Mouse (Mus musculus) monocyte, adult 5-6 weeks (primary cell): ENCODE measurements around the gene Mrps21. TPM values are rescaled to one million over a fixed set of nuclear protein-coding genes. Genes with fewer than 3 reads are reported as not detected.

Experiments
- total RNA-seq: library from RNA; stranded (forward); fragments of 200-1000, 200-491, 200-594 nt; gene quantifications from 3 replicates; pipeline ENCODE4 v1.2.3, GENCODE M21; 2017

The Mrps21 gene
- total RNA-seq, 1 experiment from 2014 or later = 321 TPM

Other genes starting within 250 kb of the Mrps21 start
- 127 to 153 TPM (median 131 TPM) in 3 replicates for gene Ensa, start 246.5 kb downstream of the Mrps21 start, total RNA-seq
- gene Mcl1, start 212.7 kb downstream of the Mrps21 start, total RNA-seq = 678 to 973 TPM (median 884 TPM) in 3 replicates
- 0.38 to 7.2 TPM (median 0.53 TPM) in 3 replicates for gene Adamtsl4, start 183.6 kb downstream of the Mrps21 start, total RNA-seq
- gene Ecm1, start 131.9 kb downstream of the Mrps21 start, total RNA-seq = 1.6 to 7.1 TPM in 2 of 3 replicates, not detected in the other
- 15.4 to 29.0 TPM (median 21.4 TPM) in 3 replicates for gene Tars2, start 111.3 kb downstream of the Mrps21 start, total RNA-seq
- 47.5 to 52.2 TPM (median 48.5 TPM) in 3 replicates for gene Rprd2, start 52.7 kb downstream of the Mrps21 start, total RNA-seq
- gene Prpf3, start 15.6 kb downstream of the Mrps21 start, total RNA-seq = 30.1 to 50.7 TPM (median 32.2 TPM) in 3 replicates
- gene Ciart, start 10.7 kb upstream of the Mrps21 start, total RNA-seq = 6.4 to 16.6 TPM (median 10.2 TPM) in 3 replicates
- 148 to 259 TPM (median 230 TPM) in 3 replicates for gene BC028528, start 20.5 kb upstream of the Mrps21 start, total RNA-seq
- 27.5 to 35.0 TPM (median 32.8 TPM) in 3 replicates for gene Aph1a, start 22.4 kb upstream of the Mrps21 start, total RNA-seq
- gene Car14, start 33.2 kb upstream of the Mrps21 start, total RNA-seq = not detected in 3 replicates
- 108 to 150 TPM (median 134 TPM) in 3 replicates for gene Anp32e, start 57.7 kb upstream of the Mrps21 start, total RNA-seq
- 73.1 to 144 TPM (median 131 TPM) in 3 replicates for gene Plekho1, start 124.5 kb upstream of the Mrps21 start, total RNA-seq
- gene Vps45, start 186.9 kb upstream of the Mrps21 start, total RNA-seq = 18.1 to 75.8 TPM (median 21.4 TPM) in 3 replicates
- gene Otud7b, start 233.0 kb upstream of the Mrps21 start, total RNA-seq = 12.5 to 26.2 TPM (median 17.1 TPM) in 3 replicates